Mouse (Mus musculus): ENCODE data around the gene Sorbs2.
"Not testable (repeated sequence)": the region's sequence is repeated elsewhere in the genome, so short reads cannot be mapped to it uniquely, and the experiment has no call there.

Sorbs2 gene

GRCm38 (mm10) chr8:45833896-45834295 is 326.3 kb downstream of the Sorbs2 start:
- in situ Hi-C loops (cut with MboI): no loop called here

DNA sequence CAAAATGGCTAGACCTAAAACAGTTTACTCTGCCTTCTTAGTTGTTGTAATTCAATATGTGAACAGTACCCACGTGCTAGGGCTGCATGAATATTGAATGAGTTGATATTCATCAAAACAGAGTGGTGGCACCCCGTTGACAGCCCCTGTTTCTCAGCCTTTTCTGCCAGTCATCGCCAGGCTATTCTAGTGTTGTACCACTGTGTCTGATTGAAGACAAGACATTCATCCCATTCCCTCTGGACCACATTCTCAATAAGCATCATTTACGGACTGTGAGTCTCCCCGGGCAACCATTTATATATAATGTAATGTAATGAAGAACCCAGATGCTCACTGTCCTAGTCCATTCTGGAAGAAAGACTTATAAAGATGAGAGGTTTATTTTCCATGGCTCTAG is 335.7 kb downstream of the Sorbs2 start:
- in situ Hi-C loops (cut with MboI): no loop called here

GRCm38 (mm10) chr8:45844097-45844885 is 336.7 kb downstream of the Sorbs2 start:
- in situ Hi-C loops (cut with MboI): no loop called here

DNA sequence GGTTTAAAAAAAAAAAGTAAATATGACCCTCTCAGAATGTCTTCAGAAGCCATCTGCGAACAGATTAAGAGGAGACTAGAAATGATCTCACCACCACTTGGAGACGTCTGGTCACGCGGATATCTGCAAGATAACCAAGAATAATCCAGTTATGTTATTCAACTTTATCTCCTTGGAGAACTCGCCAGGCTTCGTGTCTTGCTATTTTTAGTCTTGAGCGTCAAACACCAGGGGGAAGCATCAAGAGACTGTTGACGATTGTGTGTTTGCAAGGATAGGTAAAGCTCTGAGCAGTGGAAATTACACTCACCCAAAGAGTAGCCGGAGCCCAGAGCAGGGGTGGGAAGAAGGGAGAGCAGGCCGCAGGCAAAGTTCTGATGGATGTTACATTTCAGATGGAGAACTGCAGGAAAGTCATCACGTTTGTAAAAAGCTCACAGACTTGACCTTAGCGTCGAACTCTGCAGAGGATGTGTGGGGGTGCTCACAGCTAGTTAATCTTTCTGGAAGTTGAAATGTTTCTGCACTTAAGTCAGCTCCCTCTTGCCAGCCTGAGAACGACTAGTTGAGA is 337.4 kb downstream of the Sorbs2 start:
- in situ Hi-C loops (cut with MboI): no loop called here

DNA sequence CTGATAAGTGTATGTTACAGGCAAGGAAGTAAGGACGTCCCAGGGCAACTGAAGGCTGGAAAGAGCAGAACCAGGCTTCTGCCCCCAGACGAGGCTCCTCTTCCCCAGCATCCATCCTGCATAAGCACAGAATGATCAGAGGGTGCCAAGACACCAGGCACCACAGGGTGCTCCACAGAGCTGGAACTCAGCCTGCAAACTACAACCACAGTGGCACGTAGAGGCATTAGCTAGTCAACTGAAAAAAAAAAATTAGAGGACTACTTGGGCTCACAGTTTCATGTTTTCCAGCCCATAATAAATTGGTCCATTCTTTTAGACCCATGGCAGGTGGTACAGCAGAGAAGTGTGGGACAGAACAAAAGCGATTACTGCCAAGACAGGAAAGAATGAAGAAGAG is 338.3 kb downstream of the Sorbs2 start:
- in situ Hi-C loops (cut with MboI): no loop called here

DNA sequence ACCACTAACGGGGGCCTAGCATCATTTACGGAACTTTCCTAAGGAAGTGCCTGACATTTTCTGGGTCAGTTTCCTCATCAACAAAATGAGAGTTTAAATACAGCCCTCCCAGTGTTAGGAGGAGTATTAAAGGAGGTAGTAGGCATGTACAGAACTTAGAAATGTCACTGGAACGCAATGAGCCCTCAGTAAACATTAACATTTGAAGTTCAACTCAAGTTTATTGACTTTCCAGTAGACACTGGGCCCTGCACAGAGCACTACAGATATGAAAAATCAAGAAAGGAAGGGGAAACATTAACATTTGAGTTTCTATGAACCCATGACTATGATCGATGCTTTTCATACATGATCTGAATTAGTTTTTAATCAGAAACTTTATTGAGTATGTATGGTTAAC is 347.5 kb downstream of the Sorbs2 start:
- in situ Hi-C loops (cut with MboI): no loop called here

GRCm38 (mm10) chr8:45857734-45858133 is 350.1 kb downstream of the Sorbs2 start:
- in situ Hi-C loops (cut with MboI): no loop called here

DNA sequence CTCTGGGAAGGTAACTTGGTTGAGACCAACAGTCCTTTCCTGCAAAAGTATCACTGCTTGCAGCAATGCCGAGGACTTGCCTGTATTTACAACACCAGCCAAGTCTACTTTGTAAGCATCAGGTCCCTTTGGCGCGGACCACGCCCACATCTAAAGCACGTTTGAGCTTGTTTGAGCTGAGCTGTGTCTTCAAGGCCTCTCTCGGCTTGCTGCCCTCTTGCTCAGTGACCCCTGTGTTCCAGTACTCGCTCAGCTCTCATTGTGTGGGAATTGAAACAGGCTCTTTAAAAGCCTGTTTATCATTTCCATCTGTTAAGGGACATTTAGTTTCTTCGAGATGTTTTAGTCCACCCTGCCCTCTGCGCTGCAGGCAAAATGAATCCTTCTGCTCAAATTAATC is 350.8 kb downstream of the Sorbs2 start:
- in situ Hi-C loops (cut with MboI): no loop called here

DNA sequence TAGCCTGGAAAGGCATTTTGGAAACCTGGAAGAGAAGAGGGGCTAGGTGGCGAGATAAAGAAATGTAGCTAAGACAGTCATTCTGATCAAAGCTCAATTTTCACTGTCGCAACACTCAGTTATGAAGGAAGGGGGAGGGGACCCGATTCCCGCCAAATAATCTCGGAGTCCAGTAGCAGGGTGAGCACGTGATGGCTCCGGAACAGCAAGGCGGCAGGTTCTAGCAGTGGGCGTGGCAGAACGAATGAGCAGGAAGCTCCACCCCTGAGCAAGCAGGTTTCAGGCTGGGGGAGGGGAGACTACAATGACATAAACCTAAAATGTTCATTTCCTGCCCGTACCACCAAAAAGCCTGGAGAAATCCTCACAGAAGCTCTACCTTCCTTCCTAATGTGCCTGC is 364.0 kb downstream of the Sorbs2 start:
- in situ Hi-C loops (cut with MboI): not testable (repeated sequence)

- in situ Hi-C loops (cut with MboI): no loop called here
Observed at GRCm38 (mm10) chr8:45872077-45872476, 364.5 kb downstream of the Sorbs2 start.

DNA sequence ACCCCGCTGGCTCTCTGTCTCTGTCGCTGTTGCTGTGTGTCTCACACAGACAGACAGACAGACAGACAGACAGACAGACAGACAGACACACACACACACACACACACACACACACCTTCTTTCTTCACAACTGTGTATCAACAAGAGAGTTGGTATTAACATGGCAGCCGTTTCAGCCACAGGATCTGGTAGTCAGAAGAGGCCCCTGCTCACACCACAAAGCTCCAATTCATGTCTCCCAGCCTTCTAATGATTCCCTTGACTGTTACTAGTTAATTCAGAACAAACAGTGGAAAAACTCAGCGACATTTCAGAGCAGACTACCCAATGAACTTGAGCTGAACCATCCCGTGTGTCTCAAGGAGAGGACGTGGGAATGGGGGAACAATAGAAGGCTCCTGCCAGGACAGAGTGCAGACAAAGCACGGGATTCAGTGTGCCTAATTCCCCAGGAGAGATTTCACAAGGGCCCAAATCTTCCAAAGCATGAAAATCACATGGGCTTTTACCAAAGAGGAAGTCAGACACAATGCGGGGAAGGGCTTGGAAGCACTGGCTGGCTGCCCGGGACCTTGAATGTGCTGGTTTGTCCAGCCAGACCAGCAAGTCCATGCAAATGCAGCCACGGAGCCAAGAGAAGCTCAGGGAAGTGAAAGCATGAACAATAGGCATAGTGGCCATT is 367.5 kb downstream of the Sorbs2 start:
- in situ Hi-C loops (cut with MboI): no loop called here

DNA sequence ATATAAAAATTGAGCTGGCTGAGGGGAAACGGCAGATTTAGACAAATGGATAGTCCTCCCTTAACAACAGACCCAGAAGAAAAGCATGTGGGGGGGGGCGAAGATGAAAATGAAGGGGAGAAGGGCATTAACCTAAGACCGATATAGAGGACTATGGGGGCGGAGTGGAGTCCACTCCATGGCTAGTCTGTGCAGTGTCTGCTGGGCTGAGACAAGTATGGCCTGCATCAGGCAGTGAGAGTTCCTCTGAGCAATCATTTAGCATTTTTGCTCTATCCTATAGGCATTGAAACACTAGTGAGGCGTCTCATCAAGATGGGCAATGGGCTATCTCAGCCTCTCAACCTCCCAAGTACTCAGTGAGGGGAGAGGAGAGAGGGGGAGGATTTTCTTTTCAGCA is 368.8 kb downstream of the Sorbs2 start:
- in situ Hi-C loops (cut with MboI): no loop called here

Data from mature B cell (primary cell).